In genomic region chr7:111270874-111271273, GRCm38 (mm10) we compare ENCODE assay signal across 18 mouse cellular contexts.
DNase-seq lines count a peak whose midpoint lies in the region; ATAC-seq and TF ChIP-seq lines count a peak whose summit lies in the region.
"Had no signal": no experiment of that assay in that cellular context is flagged by ENCODE, and none has a peak within 500 bp of the region (broad histone marks: within the 10 kb centered on the region; RNA-seq: fewer than 3 reads in every experiment).

No protein-coding gene starts in this region.

- no peak for TF ChIP-seq CTCF in left cerebral cortex, adult 2 months (IDR thresholded peaks at IDR 0.05)

- intact Hi-C loops in left cerebral cortex, adult 2 months (cut with DNase I) = no loop called here

- DNase-seq in left cerebral cortex, adult 2 months (ENCODE audit: extremely low spot score in 1 of 2, low spot score in 2 of 2) = no peak
- no peak for DNase-seq in left cerebral cortex, adult 11 months (ENCODE audit: low spot score)
- DNase-seq in right cerebral cortex, adult 2 months (ENCODE audit: low spot score in 2 of 2) = peak; percentile 29 to 39
- no peak for DNase-seq in right cerebral cortex, postnatal 4 days
- peak; percentile 64 for DNase-seq in telencephalon, adult 2 months (ENCODE audit: low read depth, low spot score)
- DNase-seq: adrenal gland, adult 8-10 months; adrenal gland, postnatal 25 days; cerebellum, adult 18-20 months; cerebellum, adult 9-10 months; cerebellum, postnatal 14 days; gastrocnemius, postnatal 25 days had no signal

- no peak overlapping the region for H3K4me3 ChIP-seq in left cerebral cortex, adult 2 months
- H3K4me3 ChIP-seq: forebrain, embryonic 10.5 days; forebrain, embryonic 13.5 days; hindbrain, embryonic 12.5 days; hindbrain, embryonic 15.5 days had no signal

- ATAC-seq in CD4-positive, CD25-positive, alpha-beta regulatory T cell, adult 4 months = no peak
- ATAC-seq: activated CD4-positive, CD25-positive, alpha-beta regulatory T cell, adult 4 months; forebrain, embryonic 13.5 days; forebrain, embryonic 16.5 days had no signal

- peak overlapping the region; percentile 50 for H3K27ac ChIP-seq in left cerebral cortex, adult 2 months
- H3K27ac ChIP-seq: forebrain, embryonic 10.5 days; forebrain, embryonic 13.5 days; hindbrain, embryonic 12.5 days; hindbrain, embryonic 15.5 days had no signal

Comparison
In these comparisons a context has a peak if more than half of its experiments do, and no peak if none do; other contexts are left out.
1. DNase-seq: peak in right cerebral cortex, adult 2 months (2 of 2) and telencephalon, adult 2 months (single experiment); none in left cerebral cortex, adult 2 months (0 of 2), left cerebral cortex, adult 11 months (single experiment) and right cerebral cortex, postnatal 4 days (single experiment).